ENCODE assay signal across 8 mouse cellular contexts in genomic region chr7:141048226-141049218, GRCm38 (mm10). TPM values are rescaled to one million over a fixed set of nuclear protein-coding genes. Genes with fewer than 3 reads are reported as not detected.
DNase-seq lines count a peak whose midpoint lies in the region; ATAC-seq lines count a peak whose summit lies in the region.

No protein-coding gene starts in this region.

- peak; percentile 87 for ATAC-seq in inflammation-experienced regulatory T-cells, adult 6 months
- ATAC-seq in megakaryocyte progenitor cell, adult 5-6 weeks (replicated peaks; ENCODE audit: poor library complexity): peak; percentile 70

- intact Hi-C loops in left cerebral cortex, postnatal 10 days (cut with DNase I): loop anchor here (1.0 to 2.0 kb wide), 4 partner anchors 40 to 204 kb away; partner anchors contain the start of gene Scgb1c1

- peak; percentile 92 to 95 for DNase-seq in adrenal gland, adult 18-20 months (ENCODE audit: low spot score in 2 of 2)
- DNase-seq in embryo, embryonic 10.5 days (ENCODE audit: low spot score): peak; percentile 97
- peak; percentile 87 for DNase-seq in gastrocnemius, postnatal 25 days
- peak; percentile 87 to 92 for DNase-seq in left cerebral cortex, postnatal 10 days (ENCODE audit: extremely low spot score in 1 of 2, low spot score in 2 of 2)
- peak; percentile 92 to 94 for DNase-seq in right cerebral cortex, postnatal 10 days (ENCODE audit: low spot score in 2 of 2)
- DNase-seq in urinary bladder, postnatal 14 days (ENCODE audit: low spot score): peak; percentile 94

RNA-seq across cellular contexts. Expression of gene B4galnt4, which starts 12.4 kb away (rescaled TPM):
- total RNA-seq in adrenal gland, adult 18-20 months (2021): 1 to 10 TPM; 1.3 to 2.7 TPM
- not detected for total RNA-seq in gastrocnemius, postnatal 25 days (2021)
- 10 to 100 TPM; 11.1 to 13.1 (median 12.5) TPM for polyA plus RNA-seq in inflammation-experienced regulatory T-cells, adult 6 months (2017; shearing (Covaris generic))
- 100 to 1,000 TPM; 107 to 110 TPM for total RNA-seq in left cerebral cortex, postnatal 10 days (2021)
- total RNA-seq in megakaryocyte progenitor cell, adult 5-6 weeks (2015): 0.84 and 1.3 TPM in 2 replicates
- 1.5 and 2.8 TPM in 2 replicates for total RNA-seq in megakaryocyte progenitor cell, adult 5-6 weeks (2017)

RNA-seq across cellular contexts. Expression of gene Gm17387, which starts 19.6 kb away (rescaled TPM):
- total RNA-seq in adrenal gland, adult 18-20 months (2021): not detected
- total RNA-seq in gastrocnemius, postnatal 25 days (2021): not detected
- not detected for polyA plus RNA-seq in inflammation-experienced regulatory T-cells, adult 6 months (2017; shearing (Covaris generic))
- total RNA-seq in left cerebral cortex, postnatal 10 days (2021): not detected
- not detected in 2 replicates for total RNA-seq in megakaryocyte progenitor cell, adult 5-6 weeks (2015)
- total RNA-seq in megakaryocyte progenitor cell, adult 5-6 weeks (2017): not detected in 2 replicates

RNA-seq across cellular contexts. Expression of gene Pkp3, which starts 29.5 kb away (rescaled TPM):
- 1 to 10 TPM; 1.8 to 3.3 TPM for total RNA-seq in adrenal gland, adult 18-20 months (2021)
- under 1 TPM in 1 of 2 experiments, not detected in 1; 0.29 TPM for total RNA-seq in gastrocnemius, postnatal 25 days (2021)
- 100 to 1,000 TPM; 413 to 487 (median 426) TPM for polyA plus RNA-seq in inflammation-experienced regulatory T-cells, adult 6 months (2017; shearing (Covaris generic))
- total RNA-seq in left cerebral cortex, postnatal 10 days (2021): not detected
- total RNA-seq in megakaryocyte progenitor cell, adult 5-6 weeks (2015): 1.0 and 2.2 TPM in 2 replicates
- 0.10 and 1.1 TPM in 2 replicates for total RNA-seq in megakaryocyte progenitor cell, adult 5-6 weeks (2017)

RNA-seq across cellular contexts. Expression of gene Ifitm6, which starts 30.8 kb away (rescaled TPM):
- total RNA-seq in adrenal gland, adult 18-20 months (2021): under 1 TPM; 0.64 to 0.66 TPM
- not detected for total RNA-seq in gastrocnemius, postnatal 25 days (2021)
- polyA plus RNA-seq in inflammation-experienced regulatory T-cells, adult 6 months (2017; shearing (Covaris generic)): under 1 TPM in 1 of 3 experiments, not detected in 2; 0.94 TPM
- total RNA-seq in left cerebral cortex, postnatal 10 days (2021): not detected
- 81.7 and 90.1 TPM in 2 replicates for total RNA-seq in megakaryocyte progenitor cell, adult 5-6 weeks (2015)
- 37.7 and 55.9 TPM in 2 replicates for total RNA-seq in megakaryocyte progenitor cell, adult 5-6 weeks (2017)

RNA-seq across cellular contexts. Expression of gene Ifitm3, which starts 38.0 kb away (rescaled TPM):
- 100 to 1,000 TPM in 1 of 2 experiments, 10 to 100 TPM in 1; 94.2 to 155 TPM for total RNA-seq in adrenal gland, adult 18-20 months (2021)
- total RNA-seq in gastrocnemius, postnatal 25 days (2021): 10 to 100 TPM; 34.4 to 52.1 TPM
- polyA plus RNA-seq in inflammation-experienced regulatory T-cells, adult 6 months (2017; shearing (Covaris generic)): 10 to 100 TPM in 1 of 3 experiments, 1 to 10 TPM in 2; 2.7 to 11.2 (median 3.0) TPM
- total RNA-seq in left cerebral cortex, postnatal 10 days (2021): 1 to 10 TPM; 7.8 to 8.6 TPM
- total RNA-seq in megakaryocyte progenitor cell, adult 5-6 weeks (2015): 147 and 203 TPM in 2 replicates
- total RNA-seq in megakaryocyte progenitor cell, adult 5-6 weeks (2017): 49.4 and 56.2 TPM in 2 replicates

Comparison
In these comparisons a context has a peak if more than half of its experiments do, and no peak if none do; other contexts are left out.
1. Peak in every context shown above with its lines: DNase-seq and ATAC-seq.
2. RNA of gene B4galnt4, which starts 12.4 kb away (total RNA-seq): 107 to 110 TPM in left cerebral cortex, postnatal 10 days; 0.84 to 2.8 TPM in megakaryocyte progenitor cell, adult 5-6 weeks, 1.3 to 2.7 TPM in adrenal gland, adult 18-20 months and not detected in gastrocnemius, postnatal 25 days; every median in the first group is over 10 times any median in the second.